Mouse (Mus musculus) liver, adult 2 months (tissue): ENCODE results near the gene Hdac11.

Experiments used
- CTCF ChIP-seq: fragments of 200-500 bp; IDR thresholded peaks from 2 replicates; pipeline ENCODE4 v1.5.1; 2011; ENCODE audit warnings: low read depth, low read length, control low read depth
- POLR2A ChIP-seq: fragments of 200-500 bp; IDR thresholded peaks from 2 replicates; pipeline ENCODE4 v1.6.1; 2011; ENCODE audit warnings: low read length, control low read depth; ENCODE audit not compliant: insufficient read depth; ENCODE audit errors: extremely low read depth

- TF ChIP-seq CTCF: no peak
- TF ChIP-seq POLR2A: no peak
Observed at GRCm38 (mm10) chr6:91114716-91115115, 41.7 kb upstream of the Hdac11 start.
